Mouse (Mus musculus) midbrain, embryonic 15.5 days (tissue): Measurements from ENCODE around the gene Iqcf5. TPM values are rescaled to one million over a fixed set of nuclear protein-coding genes. Genes with fewer than 3 reads are reported as not detected.
A peak's percentile ranks its signal among the peaks of the same experiment; 100 is the strongest.

ENCODE experiments used
- ATAC-seq: fragments of 200-750 bp; cut with Nextera tagmentation; replicated peaks from 2 replicates; pipeline ENCODE4 v1.8.0; 2017; ENCODE audit warnings: moderate TSS enrichment
- H3K27ac ChIP-seq: fragments of 300-500 bp; sonication (generic); 2 replicates; pipeline ENCODE4 v1.5.1; 2015; ENCODE audit warnings: mild to moderate bottlenecking, inconsistent platforms
- H3K27me3 ChIP-seq: fragments of 300-500 bp; sonication (generic); replicated peaks from 2 replicates; pipeline ENCODE4 v1.6.1; 2015; ENCODE audit warnings: inconsistent platforms
- H3K36me3 ChIP-seq: fragments of 300-500 bp; sonication (generic); replicated peaks from 2 replicates; pipeline ENCODE4 v1.6.1; 2015; ENCODE audit warnings: inconsistent platforms
- H3K4me1 ChIP-seq: fragments of 300-500 bp; sonication (generic); 2 replicates; pipeline ENCODE4 v1.6.1; 2015; ENCODE audit warnings: inconsistent platforms
- H3K4me2 ChIP-seq: fragments of 300-500 bp; sonication (generic); 2 replicates; pipeline ENCODE4 v1.6.1; 2015; ENCODE audit warnings: inconsistent platforms, mild to moderate bottlenecking, moderate library complexity
- H3K4me3 ChIP-seq: fragments of 300-500 bp; sonication (generic); 2 replicates; pipeline ENCODE4 v1.5.1; 2015; ENCODE audit warnings: mild to moderate bottlenecking, inconsistent platforms
- H3K9ac ChIP-seq: fragments of 300-500 bp; sonication (generic); 2 replicates; pipeline ENCODE4 v1.6.1; 2015; ENCODE audit warnings: mild to moderate bottlenecking, inconsistent platforms
- H3K9me3 ChIP-seq: fragments of 300-500 bp; sonication (generic); 2 replicates; pipeline ENCODE4 v1.6.1; 2016; ENCODE audit warnings: inconsistent platforms
- WGBS: fragments of 180-500 bp; shearing (Covaris S2); methylation state at CpG from one replicate; pipeline ENCODE4 v1.1.7; 2015; ENCODE audit warnings: mixed read lengths; 5-methylcytosine and 5-hydroxymethylcytosine counted together
- polyA plus RNA-seq: library from polyadenylated mRNA; unstranded; fragments of >200 nt; fragmentation: Nextera tagmentation; extraction: Ambion mirVana; gene quantifications from 2 replicates; pipeline ENCODE4 v1.2.1, GENCODE M21; 2015

Iqcf5 gene
- polyA plus RNA-seq = not detected in 2 replicates

DNA sequence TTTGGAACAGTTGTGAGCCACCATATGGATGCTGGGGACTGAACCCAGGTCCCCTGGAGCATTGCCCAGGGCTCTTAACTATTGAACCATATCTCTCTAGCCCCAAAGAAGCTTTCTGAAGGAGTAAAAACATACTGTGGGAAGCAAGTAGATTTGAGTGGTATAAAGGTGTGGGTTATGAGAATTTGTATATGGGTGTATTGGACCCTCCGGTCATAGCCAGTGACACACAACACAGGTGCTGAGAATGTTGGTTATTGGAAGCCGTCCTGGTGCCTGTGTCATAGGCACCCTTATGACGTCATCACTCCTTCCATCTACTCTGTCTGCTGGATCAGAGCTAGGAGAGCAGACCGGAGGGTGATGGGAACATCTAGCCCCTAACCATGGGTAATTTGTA is at the start of gene Iqcf5:
TSS of gene Iqcf5 (plus strand) at position 301 of the 400 bp plus-strand sequence.
- Histone ChIP-seq H3K4me2 (no peak within 1 kb of the TSS), H3K36me3 (no peaks in the 10 kb centered on the region), H3K4me3 (no peak within 1 kb of the TSS), H3K4me1 (no peaks in the 10 kb centered on the region), H3K9ac (no peak within 1 kb of the TSS), H3K27me3 (no peaks in the 10 kb centered on the region), H3K27ac (no peak within 1 kb of the TSS), H3K9me3 (no peaks in the 10 kb centered on the region)
- 91% methylated on average over 4 of the region's 4 CpGs for WGBS
- no peak for ATAC-seq

DNA sequence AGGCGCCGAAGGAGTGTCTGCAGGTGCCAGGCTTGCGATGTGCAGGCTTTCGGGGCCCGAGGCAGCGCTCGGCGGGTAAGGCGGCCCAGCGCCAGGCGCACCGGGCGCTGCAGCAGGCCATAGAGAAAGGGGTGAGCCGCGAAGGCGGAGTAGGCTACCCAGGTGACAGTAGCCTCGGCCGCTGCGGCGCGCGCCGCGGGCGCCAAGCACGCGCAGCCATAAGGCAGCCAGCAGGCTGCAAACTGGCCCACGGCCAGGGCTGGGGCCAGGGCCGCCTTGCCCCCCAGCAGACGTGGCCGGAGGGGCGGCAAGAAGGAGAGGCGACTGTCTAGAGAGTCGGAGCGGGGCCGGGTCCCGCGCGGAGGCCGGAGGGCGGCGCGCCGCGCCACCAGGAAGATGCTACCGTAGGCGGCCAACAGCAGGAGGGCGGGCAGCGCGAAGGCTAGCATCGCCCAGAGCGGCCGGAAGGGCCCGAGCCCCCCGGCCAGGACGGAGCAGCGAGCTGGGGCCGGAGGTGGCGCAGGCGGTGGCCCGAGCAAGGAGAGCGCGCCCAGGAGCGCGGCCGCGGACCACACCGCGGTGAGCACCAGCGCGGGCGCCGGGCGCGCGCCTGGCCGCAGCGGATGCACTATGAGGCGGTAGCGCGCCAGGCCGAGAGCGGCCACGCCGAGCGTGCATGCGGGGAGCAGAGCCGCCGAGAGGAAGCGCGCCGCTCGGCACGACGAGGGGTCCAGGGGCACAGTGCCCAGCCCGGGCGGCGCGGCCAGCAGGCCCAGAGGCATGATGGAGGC is 49.4 kb upstream of the Iqcf5 start:
- Histone ChIP-seq H3K4me3 (peak overlapping the region; percentile 49), H3K36me3 (peaks cover 27% of the 10 kb centered on the region), H3K9me3 (no peaks in the 10 kb centered on the region), H3K27me3 (no peaks in the 10 kb centered on the region), H3K4me2 (peak overlapping the region; percentile 89), H3K9ac (peak overlapping the region; percentile 64), H3K27ac (peak overlapping the region; percentile 82), H3K4me1 (peaks cover 29% of the 10 kb centered on the region)
- ATAC-seq = peak; percentile 81
- 1% methylated on average over 98 of the region's 99 CpGs for WGBS

DNA sequence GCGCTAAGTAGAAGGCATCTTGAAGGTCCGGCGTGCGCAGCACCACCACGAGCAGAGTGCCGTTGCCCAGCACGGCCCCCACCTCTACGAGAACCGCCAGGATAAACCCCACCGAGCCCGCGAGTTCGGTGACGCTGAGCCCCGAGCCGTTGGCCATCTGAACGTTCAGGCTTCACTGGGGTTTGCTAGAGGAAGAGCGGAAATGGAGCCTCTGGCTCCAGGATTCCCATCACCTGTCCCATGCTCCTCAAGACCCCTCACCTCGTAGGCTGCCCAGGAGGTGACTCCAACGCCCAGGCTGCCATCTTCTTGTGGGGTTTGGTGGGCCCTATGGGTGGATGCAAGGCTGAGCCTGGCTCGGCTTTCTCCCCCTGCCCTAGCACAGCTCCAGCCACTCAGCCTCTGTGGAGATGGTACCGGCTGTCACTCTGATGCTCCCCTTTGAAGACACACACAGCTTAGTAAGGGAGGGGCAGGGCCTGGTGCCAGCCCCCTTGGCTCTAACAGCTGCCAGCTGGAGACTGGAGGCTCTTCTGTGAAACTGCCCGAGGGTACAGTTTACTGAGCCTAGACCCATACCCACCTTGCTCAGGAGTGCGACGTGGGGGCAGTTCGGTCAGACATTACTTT is 48.7 kb upstream of the Iqcf5 start, which contains the start of gene Gpr62:
TSS of gene Gpr62 (minus strand) at position 368 of the 630 bp plus-strand sequence.
- peak within 1 kb of the TSS; percentile 64 for H3K9ac ChIP-seq
- ATAC-seq = peak; percentile 53
- peak within 1 kb of the TSS; percentile 49 for H3K4me3 ChIP-seq
- WGBS = 25% methylated on average over 26 of the region's 26 CpGs
- H3K27ac ChIP-seq = peak within 1 kb of the TSS; percentile 82
- peaks cover 27% of the 10 kb centered on the region for H3K36me3 ChIP-seq
- peaks cover 22% of the 10 kb centered on the region for H3K4me1 ChIP-seq
- peak within 1 kb of the TSS; percentile 89 for H3K4me2 ChIP-seq
- H3K9me3 ChIP-seq = no peaks in the 10 kb centered on the region
- H3K27me3 ChIP-seq = no peaks in the 10 kb centered on the region

DNA sequence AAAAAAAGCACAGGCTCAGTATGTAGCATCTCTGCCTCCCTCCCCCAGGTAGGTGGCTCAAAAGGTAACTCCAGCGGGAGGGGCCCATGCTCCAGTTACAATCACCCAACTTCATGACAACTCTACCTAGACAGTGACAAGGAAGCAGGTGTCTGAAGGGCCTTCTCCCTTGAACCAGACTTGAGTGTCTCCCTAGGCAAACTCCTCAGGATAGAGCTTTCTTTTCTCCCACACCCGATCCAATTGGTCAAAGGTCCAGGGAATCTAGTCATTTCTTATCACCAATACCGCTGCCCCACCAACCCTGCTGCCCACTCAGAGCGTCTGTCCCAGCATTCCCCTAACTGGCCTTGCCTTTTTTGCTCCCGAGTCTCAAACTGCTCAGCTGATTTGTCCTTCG is 47.7 kb upstream of the Iqcf5 start:
- Histone ChIP-seq H3K27ac (no peak overlapping the region), H3K4me2 (no peak overlapping the region), H3K4me3 (no peak overlapping the region), H3K4me1 (peaks cover 22% of the 10 kb centered on the region), H3K27me3 (no peaks in the 10 kb centered on the region), H3K9ac (no peak overlapping the region), H3K36me3 (peaks cover 20% of the 10 kb centered on the region), H3K9me3 (no peaks in the 10 kb centered on the region)
- ATAC-seq = no peak
- 96% methylated on average over 6 of the region's 6 CpGs for WGBS

DNA sequence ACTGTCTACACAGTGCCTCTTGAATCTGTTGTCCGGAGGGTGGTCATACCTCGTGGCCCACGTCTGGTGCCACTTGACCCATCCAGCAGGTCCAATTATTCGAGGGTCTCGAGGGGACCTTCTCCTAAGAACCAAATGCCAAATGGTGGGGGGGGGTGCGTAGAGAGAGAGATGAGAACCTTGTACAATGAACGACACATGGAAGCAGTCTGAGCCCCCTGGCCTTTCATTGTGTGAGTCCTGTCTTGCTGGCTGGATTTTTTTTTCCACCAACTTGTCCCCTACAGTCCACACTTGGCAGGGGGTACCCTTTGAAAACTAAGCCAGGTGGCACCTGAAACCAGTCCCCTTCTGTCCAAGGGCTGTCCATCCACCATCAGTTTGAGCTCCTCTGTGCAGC is 46.6 kb upstream of the Iqcf5 start:
- H3K36me3 ChIP-seq = peaks cover 11% of the 10 kb centered on the region
- H3K27ac ChIP-seq = no peak overlapping the region
- peaks cover 22% of the 10 kb centered on the region for H3K4me1 ChIP-seq
- no peaks in the 10 kb centered on the region for H3K27me3 ChIP-seq
- H3K4me2 ChIP-seq = no peak overlapping the region
- no peak overlapping the region for H3K4me3 ChIP-seq
- no peaks in the 10 kb centered on the region for H3K9me3 ChIP-seq
- ATAC-seq = no peak
- no peak overlapping the region for H3K9ac ChIP-seq
- 87% methylated on average over 7 of the region's 7 CpGs for WGBS

DNA sequence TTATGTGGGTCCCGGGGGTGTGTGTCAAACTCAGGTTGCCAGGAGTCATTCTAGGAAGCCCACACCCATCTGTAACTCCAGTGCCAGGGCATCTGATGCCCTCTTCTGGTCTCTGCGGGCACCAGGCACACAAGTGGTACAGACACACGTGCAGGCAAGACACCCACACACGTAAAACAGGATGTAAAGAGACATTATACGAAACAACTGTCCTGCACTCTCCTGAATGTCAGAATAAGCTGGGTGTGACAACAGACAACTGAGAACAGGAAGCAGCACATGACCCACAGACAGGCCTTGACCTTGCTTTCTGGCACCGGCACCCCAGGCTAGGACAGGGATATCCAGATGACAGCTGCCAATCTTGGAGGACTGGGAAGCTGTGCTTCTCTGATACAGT is 45.1 kb upstream of the Iqcf5 start:
- Histone ChIP-seq H3K4me1 (peaks cover 24% of the 10 kb centered on the region), H3K9me3 (no peaks in the 10 kb centered on the region), H3K27ac (no peak overlapping the region), H3K4me3 (no peak overlapping the region), H3K36me3 (no peaks in the 10 kb centered on the region), H3K27me3 (no peaks in the 10 kb centered on the region), H3K9ac (no peak overlapping the region), H3K4me2 (no peak overlapping the region)
- WGBS = 80% methylated on average over 6 of the region's 6 CpGs
- no peak for ATAC-seq

DNA sequence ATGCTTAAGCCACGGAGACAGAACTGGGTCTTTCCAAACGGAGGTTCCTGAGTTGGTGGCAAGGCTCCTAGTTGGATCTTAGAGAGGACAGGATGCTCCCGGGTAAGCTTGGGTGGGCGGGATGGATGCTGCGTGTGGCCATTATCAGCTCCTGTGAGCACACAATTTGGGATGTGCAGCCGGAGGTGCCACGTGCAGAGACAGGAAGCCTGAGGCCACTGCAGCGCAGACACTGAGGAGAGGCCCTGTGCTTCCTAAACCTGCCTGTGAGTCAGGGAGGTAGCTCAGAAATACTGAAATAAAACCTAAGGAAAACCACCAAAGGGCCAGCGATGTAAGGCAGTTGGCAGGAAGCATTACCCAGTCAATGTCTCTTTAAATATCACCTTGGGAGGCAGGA is 44.6 kb upstream of the Iqcf5 start:
- Histone ChIP-seq H3K27me3 (no peaks in the 10 kb centered on the region), H3K9ac (no peak overlapping the region), H3K27ac (no peak overlapping the region), H3K4me3 (no peak overlapping the region), H3K9me3 (no peaks in the 10 kb centered on the region), H3K4me2 (no peak overlapping the region), H3K36me3 (no peaks in the 10 kb centered on the region), H3K4me1 (peaks cover 24% of the 10 kb centered on the region)
- ATAC-seq = no peak
- 78% methylated on average over 9 of the region's 9 CpGs for WGBS

DNA sequence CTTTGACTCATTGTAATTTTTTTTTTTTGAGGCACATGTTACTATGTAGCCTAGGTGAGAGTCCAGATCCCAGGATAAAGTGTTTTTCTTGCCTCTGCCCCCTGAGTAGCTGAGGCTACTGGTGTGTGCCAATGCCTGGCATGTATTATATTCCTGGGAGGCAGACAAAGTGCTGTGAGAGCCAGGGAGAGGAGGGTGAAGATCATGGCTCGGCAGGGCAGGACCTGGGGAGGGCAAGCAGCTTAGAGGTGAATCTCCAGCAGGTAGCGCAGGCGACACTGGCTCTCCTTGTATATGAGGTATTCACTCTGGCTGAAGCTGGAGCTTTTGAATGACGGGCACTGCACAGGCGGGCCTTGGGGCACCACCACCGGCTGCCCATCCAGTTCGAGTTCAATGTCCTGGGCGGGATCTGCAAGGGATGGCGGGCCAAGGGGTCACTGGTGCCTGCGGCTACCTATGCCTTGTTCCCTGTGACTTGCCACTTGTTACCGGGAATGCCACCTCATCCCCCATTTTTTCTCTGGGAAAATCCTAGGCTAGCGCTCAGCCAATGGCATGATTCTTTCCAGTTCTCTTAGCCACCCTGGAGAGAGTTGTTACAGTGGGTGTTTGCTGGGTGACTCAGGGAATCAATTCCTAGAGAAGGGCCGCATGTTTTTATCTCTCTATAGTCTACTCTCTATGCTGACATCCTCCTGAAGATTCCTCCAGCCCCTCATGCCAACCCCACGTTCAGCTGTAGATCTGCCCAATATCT is 43.2 kb upstream of the Iqcf5 start:
- 63% methylated on average over 14 of the region's 14 CpGs for WGBS
- Histone ChIP-seq H3K4me2 (no peak overlapping the region), H3K36me3 (no peaks in the 10 kb centered on the region), H3K27ac (no peak overlapping the region), H3K27me3 (no peaks in the 10 kb centered on the region), H3K4me1 (peaks cover 14% of the 10 kb centered on the region), H3K4me3 (no peak overlapping the region), H3K9me3 (no peaks in the 10 kb centered on the region), H3K9ac (no peak overlapping the region)
- no peak for ATAC-seq

DNA sequence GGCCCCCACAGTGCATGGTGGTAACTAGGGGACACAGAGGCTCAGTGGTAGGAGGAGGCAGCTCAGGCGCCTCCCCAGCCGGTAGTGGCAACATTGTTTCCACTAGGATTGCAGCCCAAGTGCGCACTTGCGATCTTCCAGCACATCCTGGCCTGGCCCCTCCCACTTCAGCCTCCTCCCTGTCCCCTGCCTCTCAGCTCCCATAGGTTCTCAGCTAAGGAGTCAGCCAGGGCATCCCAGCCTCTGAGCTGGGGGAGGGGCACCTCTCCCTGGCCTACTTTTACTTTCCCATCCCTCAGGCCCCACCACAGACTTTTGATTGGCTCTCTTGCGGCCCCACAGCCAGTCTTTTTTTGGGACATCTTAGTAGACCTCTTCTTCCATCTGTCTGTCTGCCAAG is 42.5 kb upstream of the Iqcf5 start:
- no peak overlapping the region for H3K4me2 ChIP-seq
- no peaks in the 10 kb centered on the region for H3K9me3 ChIP-seq
- H3K9ac ChIP-seq = no peak overlapping the region
- no peak overlapping the region for H3K27ac ChIP-seq
- WGBS = 15% methylated on average over 5 of the region's 5 CpGs
- no peak for ATAC-seq
- H3K4me3 ChIP-seq = no peak overlapping the region
- H3K27me3 ChIP-seq = no peaks in the 10 kb centered on the region
- no peaks in the 10 kb centered on the region for H3K36me3 ChIP-seq
- peaks cover 19% of the 10 kb centered on the region for H3K4me1 ChIP-seq

DNA sequence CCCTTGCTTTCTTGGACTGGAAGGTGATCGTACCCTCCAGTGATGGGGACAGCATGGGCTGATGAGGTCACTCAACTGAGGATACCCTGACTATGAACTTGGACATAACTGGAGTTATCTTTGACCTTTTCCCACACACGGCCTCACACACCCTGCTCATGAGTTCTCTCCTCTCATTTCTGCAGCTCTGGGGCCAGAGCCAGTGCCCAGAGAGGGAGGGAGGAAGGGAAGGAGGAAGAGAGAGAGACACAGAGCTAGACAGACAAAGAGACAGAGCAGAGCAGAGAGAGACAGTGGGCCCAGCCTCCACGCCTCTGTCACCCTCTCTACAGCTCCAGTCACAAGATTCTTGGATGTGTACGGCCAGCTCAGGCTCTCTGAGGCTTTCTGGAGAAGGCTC is 42.1 kb upstream of the Iqcf5 start:
- no peak for ATAC-seq
- Histone ChIP-seq H3K9me3 (no peaks in the 10 kb centered on the region), H3K36me3 (no peaks in the 10 kb centered on the region), H3K4me3 (no peak overlapping the region), H3K4me1 (peaks cover 19% of the 10 kb centered on the region), H3K27me3 (no peaks in the 10 kb centered on the region), H3K4me2 (no peak overlapping the region), H3K27ac (no peak overlapping the region), H3K9ac (no peak overlapping the region)
- WGBS = 70% methylated on average over 4 of the region's 4 CpGs

DNA sequence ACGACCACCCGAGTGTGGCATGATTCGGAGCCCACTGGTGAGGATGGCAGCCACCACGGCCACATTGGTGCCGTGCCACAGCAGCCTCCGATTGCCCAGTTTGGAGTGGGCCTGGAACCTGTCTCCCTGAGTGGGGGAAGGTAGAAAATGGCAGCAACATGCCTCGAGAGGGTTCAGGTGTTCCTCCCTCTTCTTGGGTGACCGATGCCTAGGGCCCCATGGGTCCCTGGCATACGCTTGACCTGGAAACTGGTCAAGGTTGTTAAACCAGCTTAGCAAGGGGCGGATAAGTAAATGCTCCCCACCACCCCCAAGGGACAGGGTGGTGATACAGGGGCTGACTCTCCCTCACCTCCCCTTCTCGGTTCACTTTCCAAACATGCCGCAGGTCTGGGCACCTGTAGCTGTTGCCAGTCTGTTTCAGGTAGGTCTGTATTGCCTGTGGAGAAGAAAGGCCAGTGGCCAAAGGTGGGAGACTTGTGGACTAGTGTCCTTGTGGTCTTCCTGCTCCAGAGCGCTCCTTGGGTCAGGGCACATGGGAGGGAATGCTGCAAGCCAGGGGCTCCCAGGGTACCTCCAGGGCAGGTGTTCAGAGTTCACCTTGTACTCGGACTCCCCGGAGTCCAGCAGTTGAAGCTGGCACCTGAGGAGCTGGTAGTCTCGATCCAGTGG is 41.2 kb upstream of the Iqcf5 start:
- ATAC-seq = no peak
- Histone ChIP-seq H3K4me3 (no peak overlapping the region), H3K9ac (no peak overlapping the region), H3K9me3 (no peaks in the 10 kb centered on the region), H3K4me2 (no peak overlapping the region), H3K36me3 (no peaks in the 10 kb centered on the region), H3K27ac (no peak overlapping the region), H3K4me1 (peaks cover 26% of the 10 kb centered on the region), H3K27me3 (no peaks in the 10 kb centered on the region)
- 87% methylated on average over 16 of the region's 16 CpGs for WGBS

DNA sequence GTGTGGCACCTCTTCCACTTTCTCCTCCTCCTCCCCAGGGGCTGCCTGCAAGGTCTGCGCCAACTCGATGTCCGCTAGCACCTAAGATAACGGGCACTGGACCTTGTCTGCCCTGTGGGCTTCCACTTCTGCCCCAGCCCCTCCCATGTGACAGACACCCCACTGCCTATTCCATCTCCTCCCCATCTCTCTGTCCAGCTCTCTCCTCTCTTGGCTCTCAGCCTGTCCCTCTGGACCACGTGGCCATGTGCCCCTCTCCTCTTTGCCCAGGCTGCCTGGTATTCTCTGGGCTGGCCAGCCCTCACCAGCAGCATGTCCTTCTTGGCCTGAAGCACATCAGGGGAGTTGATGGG is 40.6 kb upstream of the Iqcf5 start:
- Histone ChIP-seq H3K4me3 (no peak overlapping the region), H3K4me1 (peaks cover 31% of the 10 kb centered on the region), H3K27me3 (no peaks in the 10 kb centered on the region), H3K9ac (peak overlapping the region; percentile 10; the same call in 1 of the 2 replicates), H3K4me2 (no peak overlapping the region), H3K36me3 (no peaks in the 10 kb centered on the region), H3K27ac (no peak overlapping the region), H3K9me3 (no peaks in the 10 kb centered on the region)
- WGBS = 82% methylated on average over 5 of the region's 5 CpGs
- no peak for ATAC-seq
